Mouse (Mus musculus) lung, postnatal 0 days (tissue): ENCODE measurements around the gene Hunk. TPM values are rescaled to one million over a fixed set of nuclear protein-coding genes. Genes with fewer than 3 reads are reported as not detected.

Experiments used
- ATAC-seq: fragments of 200-750 bp; cut with Nextera tagmentation; 2 replicates; pipeline ENCODE4 v1.8.0; 2017; ENCODE audit warnings: moderate library complexity
- DNase-seq: peaks from one replicate; pipeline ENCODE4 v3.0.0-alpha.2; 2016; ENCODE audit warnings: low spot score
- H3K27ac ChIP-seq: fragments of 300-500 bp; sonication (generic); 2 replicates; pipeline ENCODE4 v1.5.1; 2014; ENCODE audit warnings: antibody characterized with exemption, mild to moderate bottlenecking, low read length, mixed read lengths
- H3K27me3 ChIP-seq: fragments of 300-500 bp; sonication (generic); replicated peaks from 2 replicates; pipeline ENCODE4 v1.6.1; 2014; ENCODE audit warnings: low read length, mixed read lengths; ENCODE audit not compliant: insufficient read depth
- H3K36me3 ChIP-seq: fragments of 300-500 bp; sonication (generic); 2 replicates; pipeline ENCODE4 v1.6.1; 2014; ENCODE audit warnings: low read length, mixed read lengths; ENCODE audit not compliant: insufficient read depth
- H3K4me1 ChIP-seq: fragments of 300-500 bp; sonication (generic); 2 replicates; pipeline ENCODE4 v1.6.1; 2014; ENCODE audit warnings: antibody characterized with exemption, low read depth, low read length, mixed read lengths; ENCODE audit not compliant: insufficient read depth
- H3K4me2 ChIP-seq: fragments of 300-500 bp; sonication (generic); replicated peaks from 2 replicates; pipeline ENCODE4 v1.6.1; 2014; ENCODE audit warnings: low read depth, mild to moderate bottlenecking, low read length, moderate library complexity, mixed read lengths
- H3K4me3 ChIP-seq: fragments of 300-500 bp; sonication (generic); 2 replicates; pipeline ENCODE4 v1.5.1; 2014; ENCODE audit warnings: low read depth, low read length
- H3K9ac ChIP-seq: fragments of 300-500 bp; sonication (generic); replicated peaks from 2 replicates; pipeline ENCODE4 v1.6.1; 2014; ENCODE audit warnings: low read depth, mild to moderate bottlenecking
- H3K9me3 ChIP-seq: fragments of 300-500 bp; sonication (generic); 2 replicates; pipeline ENCODE4 v1.6.1; 2016; ENCODE audit warnings: low read length, mixed read lengths
- CTCF ChIP-seq: IDR thresholded peaks from 2 replicates; pipeline ENCODE4 v1.5.1; 2016; ENCODE audit warnings: antibody characterized with exemption, mild to moderate bottlenecking
- EP300 ChIP-seq: IDR thresholded peaks from 2 replicates; pipeline ENCODE4 v1.6.1; 2016; ENCODE audit warnings: antibody characterized with exemption, mild to moderate bottlenecking, control low read depth
- whole genome bisulfite sequencing: fragments of 180-500 bp; shearing (Covaris S2); extraction: QIAGEN DNeasy Blood & Tissue Kit; methylation state at CpG from one replicate; pipeline ENCODE4 v1.1.7; 2014; 5-methylcytosine and 5-hydroxymethylcytosine counted together
- polyA plus RNA-seq: library from polyadenylated mRNA; unstranded; fragments of >200 nt; fragmentation: Nextera tagmentation; extraction: Ambion mirVana; gene quantifications from 2 replicates; pipeline ENCODE4 v1.2.1, GENCODE M21; 2015

Gene Hunk
- polyA plus RNA-seq, 1 experiment from 2014 or later: 6.4 TPM

GRCm38 (mm10) chr16:90412096-90413082 lies 26.6 kb downstream of the Hunk start:
- DNase-seq (no peak), ATAC-seq (no peak)
- TF ChIP-seq EP300 (no peak), CTCF (no peak)
- H3K4me3 ChIP-seq: no peak overlapping the region
- H3K27ac ChIP-seq: no peak overlapping the region
- H3K9ac ChIP-seq: no peak overlapping the region
- H3K4me2 ChIP-seq: no peak overlapping the region
- H3K27me3 ChIP-seq: no peaks in the 10 kb centered on the region
- no peaks in the 10 kb centered on the region for H3K4me1 ChIP-seq
- no peaks in the 10 kb centered on the region for H3K9me3 ChIP-seq
- H3K36me3 ChIP-seq: no peaks in the 10 kb centered on the region
- 71% methylated on average over 8 of the region's 8 CpGs for WGBS

- H3K36me3 ChIP-seq: no peaks in the 10 kb centered on the region
- H3K27ac ChIP-seq: no peak overlapping the region
- ATAC-seq (no peak), DNase-seq (no peak)
- no peak overlapping the region for H3K9ac ChIP-seq
- H3K9me3 ChIP-seq: no peaks in the 10 kb centered on the region
- H3K4me1 ChIP-seq: peaks cover 4% of the 10 kb centered on the region; the same call in 1 of the 2 replicates
- TF ChIP-seq EP300 (no peak), CTCF (no peak)
- no peaks in the 10 kb centered on the region for H3K27me3 ChIP-seq
- H3K4me2 ChIP-seq: no peak overlapping the region
- no peak overlapping the region for H3K4me3 ChIP-seq
Observed at GRCm38 (mm10) chr16:90416621-90417020, 30.8 kb downstream of the Hunk start.

- Histone ChIP-seq H3K4me1 (peaks cover 6% of the 10 kb centered on the region; the same call in 1 of the 2 replicates), H3K36me3 (no peaks in the 10 kb centered on the region), H3K4me2 (no peak overlapping the region), H3K27ac (no peak overlapping the region), H3K9me3 (no peaks in the 10 kb centered on the region), H3K27me3 (no peaks in the 10 kb centered on the region), H3K9ac (no peak overlapping the region), H3K4me3 (no peak overlapping the region)
- 23% methylated on average over 12 of the region's 12 CpGs for WGBS
- ATAC-seq: no peak
- no peak for DNase-seq
- TF ChIP-seq EP300 (no peak), CTCF (no peak)
Observed at GRCm38 (mm10) chr16:90418661-90419060, 32.8 kb downstream of the Hunk start.

- WGBS: 30% methylated on average over 7 of the region's 7 CpGs
- no peak overlapping the region for H3K9ac ChIP-seq
- no peaks in the 10 kb centered on the region for H3K36me3 ChIP-seq
- H3K4me1 ChIP-seq: peaks cover 12% of the 10 kb centered on the region; the same call in 1 of the 2 replicates
- H3K27ac ChIP-seq: no peak overlapping the region
- H3K4me3 ChIP-seq: no peak overlapping the region
- no peaks in the 10 kb centered on the region for H3K27me3 ChIP-seq
- no peak for ATAC-seq
- TF ChIP-seq EP300 (no peak), CTCF (no peak)
- no peak for DNase-seq
- H3K4me2 ChIP-seq: no peak overlapping the region
- no peaks in the 10 kb centered on the region for H3K9me3 ChIP-seq
Observed at GRCm38 (mm10) chr16:90421145-90421544, 35.3 kb downstream of the Hunk start.

GRCm38 (mm10) chr16:90421551-90421950 lies 35.7 kb downstream of the Hunk start:
- H3K36me3 ChIP-seq: no peaks in the 10 kb centered on the region
- H3K9me3 ChIP-seq: no peaks in the 10 kb centered on the region
- no peak overlapping the region for H3K4me3 ChIP-seq
- H3K9ac ChIP-seq: no peak overlapping the region
- peaks cover 12% of the 10 kb centered on the region; the same call in 1 of the 2 replicates for H3K4me1 ChIP-seq
- TF ChIP-seq CTCF (no peak), EP300 (no peak)
- ATAC-seq: 0 out of 2 replicates have a peak, but pooled peaks have one; percentile 8
- WGBS: 31% methylated on average over 8 of the region's 8 CpGs
- 0 out of 2 replicates have a peak overlapping the region, but pooled peaks have one; percentile 51 for H3K27ac ChIP-seq
- no peaks in the 10 kb centered on the region for H3K27me3 ChIP-seq
- no peak overlapping the region for H3K4me2 ChIP-seq
- no peak for DNase-seq

GRCm38 (mm10) chr16:90422108-90422529 lies 36.3 kb downstream of the Hunk start:
- DNase-seq (peak; percentile 33), ATAC-seq (peak; percentile 21; the same call in 1 of the 2 replicates)
- Histone ChIP-seq H3K9me3 (no peaks in the 10 kb centered on the region), H3K27me3 (no peaks in the 10 kb centered on the region), H3K36me3 (no peaks in the 10 kb centered on the region), H3K4me2 (no peak overlapping the region), H3K27ac (peak overlapping the region; percentile 51; the same call in 1 of the 2 replicates), H3K9ac (no peak overlapping the region), H3K4me3 (no peak overlapping the region), H3K4me1 (peaks cover 12% of the 10 kb centered on the region; the same call in 1 of the 2 replicates)
- TF ChIP-seq EP300: no peak
- TF ChIP-seq CTCF: no peak
- WGBS: 30% methylated on average over 11 of the region's 11 CpGs
